Mouse (Mus musculus): ENCODE results near the gene Adora1.

DNA sequence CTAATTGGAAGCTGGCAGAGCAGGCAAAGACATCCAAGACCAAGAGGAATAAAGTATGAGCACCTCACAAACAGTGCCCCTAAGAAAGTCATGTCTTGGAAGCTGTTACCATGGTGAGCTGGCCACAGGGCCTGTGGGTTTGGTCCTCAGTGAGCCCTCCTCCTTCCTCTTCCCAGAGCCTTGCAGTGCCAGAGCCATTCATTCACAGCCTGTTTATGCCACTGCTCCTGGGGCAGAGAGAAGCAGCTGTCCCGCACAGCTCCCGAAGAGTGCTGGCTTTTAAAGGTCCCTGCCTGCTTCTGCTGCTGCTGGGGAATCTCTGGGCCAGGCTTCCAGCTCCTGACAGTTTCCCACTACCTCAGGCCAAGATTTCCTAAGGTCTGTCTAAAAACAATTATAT is 30.6 kb upstream of the Adora1 start:
- no peak for TF ChIP-seq POLR2A (IDR thresholded peaks at IDR 0.05; ENCODE audit: control insufficient read depth, low read depth, low read length)
- no peak for TF ChIP-seq CTCF (IDR thresholded peaks at IDR 0.05; ENCODE audit: control insufficient read depth, insufficient read depth, insufficient replicate concordance, low read depth, low read length)
